In the genomic region with DNA sequence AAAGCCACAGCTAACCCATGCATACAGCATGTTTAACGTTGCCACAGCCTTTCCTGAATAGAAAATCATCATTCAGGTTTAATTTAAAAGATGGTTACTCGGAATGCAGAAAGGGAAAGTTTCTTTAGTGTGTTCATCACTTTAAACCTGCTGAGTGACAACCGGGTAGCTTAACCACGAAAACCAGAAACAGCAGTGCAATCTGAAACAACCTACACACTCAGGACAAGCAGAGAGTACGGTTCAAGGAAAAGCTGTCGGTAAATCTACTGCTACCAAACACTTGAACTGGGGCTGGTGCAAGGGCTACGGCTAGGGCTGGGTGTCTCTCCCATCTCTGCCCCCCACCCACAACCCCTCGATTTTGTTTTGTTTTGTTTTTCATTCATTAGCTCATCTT, we compare ENCODE assay signal across 8 mouse cellular contexts. TPM values are rescaled to one million over a fixed set of nuclear protein-coding genes. Genes with fewer than 3 reads are reported as not detected.
DNase-seq lines count a peak whose midpoint lies in the region; ATAC-seq and TF ChIP-seq lines count a peak whose summit lies in the region.

No protein-coding gene starts in this region.

- H3K27ac ChIP-seq in gastrocnemius, adult 2 months: peak overlapping the region; percentile 91
- H3K27ac ChIP-seq in embryonic fibroblast, embryonic 13.5 days (ENCODE audit: insufficient read depth, low read length): no peak overlapping the region; the same call in 1 of the 2 replicates
- no peak overlapping the region for H3K27ac ChIP-seq in liver, embryonic 13.5 days

- 0 out of 2 replicates have a peak, but pooled peaks cover 3% of the 10 kb centered on the region for H3K4me1 ChIP-seq in embryonic fibroblast, embryonic 13.5 days (ENCODE audit: control insufficient read depth, insufficient read depth, low read length)
- H3K4me1 ChIP-seq in liver, embryonic 13.5 days (replicated peaks): peaks cover 19% of the 10 kb centered on the region

- WGBS in liver, embryonic 13.5 days (ENCODE audit: insufficient replicate concordance): 7% methylated on average over 8 of the region's 8 CpGs

- H3K4me2 ChIP-seq in liver, embryonic 13.5 days: peak overlapping the region; percentile 94

- DNase-seq in gastrocnemius, adult 2 months: no peak
- DNase-seq in gastrocnemius, postnatal 25 days: no peak
- peak; percentile 17 for DNase-seq in 3T3-L1 (ENCODE audit: low read depth, low spot score)
- no peak for DNase-seq in liver, embryonic 13.5 days
- no peak for DNase-seq in natural killer cell, adult 2 months (ENCODE audit: low spot score in 2 of 2)
- no peak for DNase-seq in left cerebral cortex, adult 8-10 months (ENCODE audit: low spot score in 2 of 2)
- no peak for DNase-seq in layer of hippocampus, adult 9-10 months (ENCODE audit: low spot score)

- peak overlapping the region; percentile 82; the same call in 1 of the 2 replicates for H3K9ac ChIP-seq in liver, embryonic 13.5 days

- intact Hi-C loops in gastrocnemius, adult 2 months (cut with DNase I): loop anchor here (5.0 kb wide), 2 partner anchors 69 to 109 kb away; no protein-coding TSS in a partner anchor

- H3K27me3 ChIP-seq in liver, embryonic 13.5 days: peaks cover 8% of the 10 kb centered on the region; the same call in 1 of the 2 replicates

- ATAC-seq in liver, embryonic 13.5 days (ENCODE audit: low read depth): no peak

- no peaks in the 10 kb centered on the region for H3K9me3 ChIP-seq in liver, embryonic 13.5 days (replicated peaks)

- H3K36me3 ChIP-seq in liver, embryonic 13.5 days: no peaks in the 10 kb centered on the region

- no peak for TF ChIP-seq CTCF in gastrocnemius, adult 2 months (IDR thresholded peaks at IDR 0.05)
- TF ChIP-seq CTCF in embryonic fibroblast, embryonic 13.5 days (IDR thresholded peaks at IDR 0.05; ENCODE audit: borderline replicate concordance, insufficient read depth, low read length): no peak

- no peak for TF ChIP-seq POLR2A in embryonic fibroblast, embryonic 13.5 days (IDR thresholded peaks at IDR 0.05; ENCODE audit: low read depth, low read length)

- H3K4me3 ChIP-seq in gastrocnemius, adult 2 months: peak overlapping the region; percentile 90
- H3K4me3 ChIP-seq in embryonic fibroblast, embryonic 13.5 days (ENCODE audit: insufficient read depth, low read length): peak overlapping the region; percentile 95
- peak overlapping the region; percentile 83 for H3K4me3 ChIP-seq in liver, embryonic 13.5 days (replicated peaks)

RNA-seq across cellular contexts. Expression of a gene that starts 1.5 kb away (rescaled TPM):
- total RNA-seq in gastrocnemius, adult 2 months (2021): 1 to 10 TPM; 6.4 to 7.4 TPM
- 1 to 10 TPM; 8.6 TPM for total RNA-seq in gastrocnemius, postnatal 25 days (2021)
- polyA plus RNA-seq in embryonic fibroblast, embryonic 13.5 days (2011; ENCODE audit: insufficient read length, low read depth, missing spikeins): 20.1 and 22.6 TPM in 2 replicates
- polyA plus RNA-seq in liver, embryonic 13.5 days (2015; fragmentation: Nextera tagmentation; extraction: Ambion mirVana): 0.95 and 1.5 TPM in 2 replicates
- total RNA-seq in left cerebral cortex, adult 8-10 months (2022): 10 to 100 TPM; 72.5 to 78.8 (median 74.9) TPM

RNA-seq across cellular contexts. Expression of a gene that starts 47.4 kb away (rescaled TPM):
- total RNA-seq in gastrocnemius, adult 2 months (2021): under 1 TPM; 0.33 to 0.45 TPM
- total RNA-seq in gastrocnemius, postnatal 25 days (2021): 1 to 10 TPM; 1.2 to 1.4 TPM
- polyA plus RNA-seq in embryonic fibroblast, embryonic 13.5 days (2011; ENCODE audit: insufficient read length, low read depth, missing spikeins): 7.6 and 9.8 TPM in 2 replicates
- polyA plus RNA-seq in liver, embryonic 13.5 days (2015; fragmentation: Nextera tagmentation; extraction: Ambion mirVana): 6.6 and 7.0 TPM in 2 replicates
- 1 to 10 TPM; 5.4 to 8.3 (median 7.5) TPM for total RNA-seq in left cerebral cortex, adult 8-10 months (2022)

Comparison
In these comparisons a context has a peak if more than half of its experiments do, and no peak if none do; other contexts are left out.
1. RNA of a gene that starts 1.5 kb away (total RNA-seq): 72.5 to 78.8 TPM in left cerebral cortex, adult 8-10 months; 8.6 TPM in gastrocnemius, postnatal 25 days and 6.4 to 7.4 TPM in gastrocnemius, adult 2 months; every median in the first group is over 4 times any median in the second.
2. Peak in every context shown above with its lines, with median percentiles within 50 percentile points of each other: H3K4me3 ChIP-seq.